In genomic region chr10:126422066-126422465, GRCm38 (mm10) we compare ENCODE assay signal across 24 mouse cellular contexts.
A peak's percentile ranks its signal among the peaks of the same experiment; 100 is the strongest.
DNase-seq lines count a peak whose midpoint lies in the region; ATAC-seq and TF ChIP-seq lines count a peak whose summit lies in the region.
"Had no signal": no experiment of that assay in that cellular context is flagged by ENCODE, and none has a peak within 500 bp of the region (broad histone marks: within the 10 kb centered on the region; RNA-seq: fewer than 3 reads in every experiment).

No protein-coding gene starts in this region.

- H3K9ac ChIP-seq in forebrain, embryonic 15.5 days (replicated peaks), result no peak overlapping the region
- no peak overlapping the region for H3K9ac ChIP-seq in forebrain, embryonic 13.5 days
- H3K9ac ChIP-seq in limb, embryonic 14.5 days (ENCODE audit: low read depth, low read length, severe bottlenecking), result no peak overlapping the region
- H3K9ac ChIP-seq in midbrain, postnatal 0 days (replicated peaks; ENCODE audit: low read length, poor library complexity, severe bottlenecking), result no peak overlapping the region
- H3K9ac ChIP-seq in midbrain, embryonic 15.5 days, result no peak overlapping the region
- H3K9ac ChIP-seq: forebrain, postnatal 0 days; heart, embryonic 13.5 days; kidney, embryonic 15.5 days; liver, embryonic 13.5 days; neural tube, embryonic 13.5 days; stomach, embryonic 15.5 days had no signal

- no peak overlapping the region for H3K4me2 ChIP-seq in forebrain, embryonic 15.5 days (replicated peaks)
- H3K4me2 ChIP-seq in forebrain, embryonic 13.5 days, result no peak overlapping the region
- no peak overlapping the region for H3K4me2 ChIP-seq in limb, embryonic 14.5 days (replicated peaks; ENCODE audit: low read depth, low read length, severe bottlenecking)
- H3K4me2 ChIP-seq in midbrain, postnatal 0 days (ENCODE audit: low read depth, low read length, poor library complexity, severe bottlenecking), result no peak overlapping the region
- H3K4me2 ChIP-seq in midbrain, embryonic 15.5 days, result no peak overlapping the region
- H3K4me2 ChIP-seq: heart, embryonic 13.5 days; kidney, embryonic 15.5 days; liver, embryonic 13.5 days; neural tube, embryonic 13.5 days; stomach, embryonic 15.5 days had no signal

- no peak overlapping the region for H3K27ac ChIP-seq in forebrain, embryonic 15.5 days (replicated peaks)
- H3K27ac ChIP-seq in forebrain, embryonic 13.5 days, result no peak overlapping the region
- no peak overlapping the region for H3K27ac ChIP-seq in limb, embryonic 14.5 days (replicated peaks; ENCODE audit: low read depth, low read length)
- H3K27ac ChIP-seq in limb, embryonic 10.5 days, result no peak overlapping the region
- no peak overlapping the region for H3K27ac ChIP-seq in midbrain, postnatal 0 days (ENCODE audit: low read depth, low read length)
- H3K27ac ChIP-seq in midbrain, embryonic 15.5 days, result no peak overlapping the region
- H3K27ac ChIP-seq: heart, embryonic 13.5 days; kidney, embryonic 15.5 days; liver, embryonic 13.5 days; macrophage; midbrain, embryonic 10.5 days; neural tube, embryonic 13.5 days; stomach, embryonic 15.5 days had no signal

- H3K4me1 ChIP-seq in forebrain, embryonic 15.5 days, result no peaks in the 10 kb centered on the region
- peaks cover 5% of the 10 kb centered on the region; the same call in 1 of the 2 replicates for H3K4me1 ChIP-seq in forebrain, embryonic 13.5 days
- H3K4me1 ChIP-seq in limb, embryonic 14.5 days (ENCODE audit: control insufficient read depth, insufficient read depth, low read length), result no peaks in the 10 kb centered on the region
- no peaks in the 10 kb centered on the region for H3K4me1 ChIP-seq in limb, embryonic 10.5 days
- no peaks in the 10 kb centered on the region for H3K4me1 ChIP-seq in midbrain, postnatal 0 days (ENCODE audit: insufficient read depth, low read length)
- no peaks in the 10 kb centered on the region for H3K4me1 ChIP-seq in midbrain, embryonic 15.5 days
- H3K4me1 ChIP-seq: kidney, embryonic 15.5 days; liver, embryonic 13.5 days; midbrain, embryonic 10.5 days had no signal

- H3K9me3 ChIP-seq in forebrain, embryonic 15.5 days, result no peaks in the 10 kb centered on the region
- H3K9me3 ChIP-seq in forebrain, embryonic 13.5 days (replicated peaks), result no peaks in the 10 kb centered on the region
- H3K9me3 ChIP-seq in limb, embryonic 14.5 days (ENCODE audit: control insufficient read depth, low read length), result no peaks in the 10 kb centered on the region
- no peaks in the 10 kb centered on the region for H3K9me3 ChIP-seq in limb, embryonic 10.5 days (replicated peaks)
- no peaks in the 10 kb centered on the region for H3K9me3 ChIP-seq in midbrain, postnatal 0 days (ENCODE audit: low read length)
- H3K9me3 ChIP-seq in midbrain, embryonic 15.5 days, result no peaks in the 10 kb centered on the region
- H3K9me3 ChIP-seq: heart, embryonic 13.5 days; kidney, embryonic 15.5 days; midbrain, embryonic 10.5 days; neural tube, embryonic 13.5 days; stomach, embryonic 15.5 days had no signal

- no peak overlapping the region for H3K4me3 ChIP-seq in forebrain, embryonic 15.5 days
- H3K4me3 ChIP-seq in forebrain, embryonic 13.5 days, result no peak overlapping the region
- H3K4me3 ChIP-seq in limb, embryonic 14.5 days (replicated peaks; ENCODE audit: low read length), result no peak overlapping the region
- no peak overlapping the region for H3K4me3 ChIP-seq in limb, embryonic 10.5 days
- H3K4me3 ChIP-seq in midbrain, postnatal 0 days (ENCODE audit: low read depth, low read length), result no peak overlapping the region
- H3K4me3 ChIP-seq in midbrain, embryonic 15.5 days, result no peak overlapping the region
- H3K4me3 ChIP-seq: erythroblast, embryonic 14.5 days; heart, embryonic 13.5 days; kidney, embryonic 15.5 days; liver, embryonic 13.5 days; midbrain, embryonic 10.5 days; neural tube, embryonic 13.5 days; stomach, embryonic 15.5 days had no signal

- peak; percentile 58 for DNase-seq in limb, embryonic 14.5 days (ENCODE audit: low spot score)
- DNase-seq in limb, embryonic 10.5 days (ENCODE audit: low spot score), result no peak
- peak; percentile 4 for DNase-seq in midbrain, postnatal 0 days (ENCODE audit: low spot score)
- DNase-seq in brain, embryonic 14.5 days (ENCODE audit: low read depth), result peak; percentile 47
- DNase-seq in kidney, postnatal 14 days, result no peak
- DNase-seq: B cell, adult 2 months; cerebellum, adult 2 months; forebrain, postnatal 0 days; heart, adult 11 months; layer of hippocampus, postnatal 36 days; liver, embryonic 13.5 days; right cerebral cortex, postnatal 25 days had no signal

- no peaks in the 10 kb centered on the region for H3K36me3 ChIP-seq in forebrain, embryonic 15.5 days
- H3K36me3 ChIP-seq in forebrain, embryonic 13.5 days (ENCODE audit: poor library complexity, severe bottlenecking), result no peaks in the 10 kb centered on the region
- no peaks in the 10 kb centered on the region for H3K36me3 ChIP-seq in limb, embryonic 14.5 days (ENCODE audit: control insufficient read depth, insufficient read depth, low read length)
- no peaks in the 10 kb centered on the region for H3K36me3 ChIP-seq in limb, embryonic 10.5 days
- no peaks in the 10 kb centered on the region for H3K36me3 ChIP-seq in midbrain, postnatal 0 days (ENCODE audit: insufficient read depth, low read length)
- no peaks in the 10 kb centered on the region for H3K36me3 ChIP-seq in midbrain, embryonic 15.5 days (replicated peaks)
- H3K36me3 ChIP-seq: heart, embryonic 13.5 days; kidney, embryonic 15.5 days; liver, embryonic 13.5 days; midbrain, embryonic 10.5 days; neural tube, embryonic 13.5 days; stomach, embryonic 15.5 days had no signal

- 36% methylated on average over 6 of the region's 6 CpGs for WGBS in forebrain, embryonic 15.5 days
- WGBS in forebrain, embryonic 13.5 days, result 33% methylated on average over 6 of the region's 6 CpGs
- WGBS in limb, embryonic 14.5 days, result 52% methylated on average over 6 of the region's 6 CpGs
- WGBS in limb, embryonic 10.5 days, result 80% methylated on average over 6 of the region's 6 CpGs
- 63% methylated on average over 6 of the region's 6 CpGs for WGBS in midbrain, postnatal 0 days
- 56% methylated on average over 6 of the region's 6 CpGs for WGBS in midbrain, embryonic 15.5 days

- ATAC-seq in forebrain, embryonic 15.5 days (replicated peaks), result 0 out of 2 replicates have a peak, but pooled peaks have one; percentile 41
- ATAC-seq in forebrain, embryonic 13.5 days, result no peak
- no peak for ATAC-seq in limb, embryonic 14.5 days (ENCODE audit: low FRiP score, low read depth)
- no peak for ATAC-seq in midbrain, postnatal 0 days (ENCODE audit: low FRiP score)
- ATAC-seq in midbrain, embryonic 15.5 days (replicated peaks), result no peak
- ATAC-seq: forebrain, postnatal 0 days; hindbrain, embryonic 16.5 days; intestine, embryonic 16.5 days had no signal

- TF ChIP-seq CTCF in midbrain, postnatal 0 days (IDR thresholded peaks at IDR 0.05), result no peak
- no peak for TF ChIP-seq CTCF in brain, embryonic 14.5 days (IDR thresholded peaks at IDR 0.05; ENCODE audit: borderline replicate concordance, extremely low read depth, insufficient read depth, insufficient read length)

- no peak for TF ChIP-seq POLR2A in limb, embryonic 14.5 days (IDR thresholded peaks at IDR 0.05; ENCODE audit: borderline replicate concordance, extremely low read depth, insufficient read depth, insufficient read length)
- no peak for TF ChIP-seq POLR2A in brain, embryonic 14.5 days (IDR thresholded peaks at IDR 0.05; ENCODE audit: borderline replicate concordance, extremely low read depth, insufficient read depth, insufficient read length, poor library complexity, severe bottlenecking)

- H3K27me3 ChIP-seq in forebrain, embryonic 15.5 days, result no peaks in the 10 kb centered on the region
- no peaks in the 10 kb centered on the region for H3K27me3 ChIP-seq in forebrain, embryonic 13.5 days
- H3K27me3 ChIP-seq in limb, embryonic 14.5 days (ENCODE audit: control insufficient read depth, insufficient read depth, low read length), result no peaks in the 10 kb centered on the region
- no peaks in the 10 kb centered on the region for H3K27me3 ChIP-seq in limb, embryonic 10.5 days (ENCODE audit: low read depth, poor library complexity, severe bottlenecking)
- no peaks in the 10 kb centered on the region for H3K27me3 ChIP-seq in midbrain, postnatal 0 days (ENCODE audit: insufficient read depth, low read length)
- H3K27me3 ChIP-seq in midbrain, embryonic 15.5 days (replicated peaks), result no peaks in the 10 kb centered on the region
- H3K27me3 ChIP-seq: heart, embryonic 13.5 days; kidney, embryonic 15.5 days; liver, embryonic 13.5 days; neural tube, embryonic 13.5 days; stomach, embryonic 15.5 days had no signal

Comparison
In these comparisons a context has a peak if more than half of its experiments do, and no peak if none do; other contexts are left out.
1. DNase-seq: peak in limb, embryonic 14.5 days (single experiment), midbrain, postnatal 0 days (single experiment) and brain, embryonic 14.5 days (single experiment); none in limb, embryonic 10.5 days (single experiment) and kidney, postnatal 14 days (single experiment).